Comparison of ENCODE assay signal across 16 mouse cellular contexts in the genomic region with DNA sequence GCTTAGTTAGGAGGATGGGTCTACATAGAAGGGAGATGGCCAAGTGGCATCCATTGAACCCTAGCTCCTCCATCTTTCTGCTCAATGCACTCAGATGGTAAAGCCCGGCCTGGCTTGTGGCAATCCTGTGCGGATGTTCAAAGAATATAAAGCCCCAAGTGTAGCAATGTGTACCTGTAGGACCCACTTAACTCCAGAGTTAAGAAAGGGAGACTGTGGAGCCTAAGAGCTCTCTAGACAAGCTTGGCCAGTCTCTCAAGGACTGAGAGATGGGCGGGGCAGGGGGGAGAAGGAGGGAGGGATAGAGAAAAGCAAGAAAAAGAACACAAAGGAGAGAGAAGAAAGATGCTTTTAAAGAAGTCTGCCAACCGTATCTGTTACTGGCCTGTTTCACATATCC.
"Had no signal": no experiment of that assay in that cellular context is flagged by ENCODE, and none has a peak within 500 bp of the region (broad histone marks: within the 10 kb centered on the region; RNA-seq: fewer than 3 reads in every experiment).

No protein-coding gene starts in this region.

- H3K4me1 ChIP-seq: liver, embryonic 13.5 days; liver, embryonic 15.5 days; megakaryocyte, embryonic 14.5 days had no signal

- H3K36me3 ChIP-seq: liver, embryonic 13.5 days; liver, embryonic 15.5 days; midbrain, embryonic 12.5 days; neural tube, embryonic 12.5 days; stomach, embryonic 15.5 days had no signal

- H3K9me3 ChIP-seq: liver, embryonic 13.5 days; liver, embryonic 15.5 days; neural tube, embryonic 12.5 days; stomach, embryonic 15.5 days had no signal

- ATAC-seq: liver, postnatal 0 days had no signal

- H3K27ac ChIP-seq: liver, embryonic 13.5 days; liver, embryonic 15.5 days; macrophage; midbrain, embryonic 12.5 days; neural tube, embryonic 12.5 days; stomach, embryonic 15.5 days; stomach, postnatal 0 days had no signal

- H3K9ac ChIP-seq: liver, embryonic 13.5 days; liver, embryonic 15.5 days; liver, postnatal 0 days; midbrain, embryonic 12.5 days; neural tube, embryonic 12.5 days; stomach, embryonic 15.5 days had no signal

- H3K4me2 ChIP-seq: liver, embryonic 11.5 days; liver, embryonic 13.5 days; liver, embryonic 15.5 days; midbrain, embryonic 12.5 days; neural tube, embryonic 12.5 days; stomach, embryonic 15.5 days had no signal

- H3K27me3 ChIP-seq: liver, embryonic 15.5 days; megakaryocyte, embryonic 14.5 days; neural tube, embryonic 12.5 days; stomach, embryonic 15.5 days had no signal

- H3K4me3 ChIP-seq: liver, embryonic 13.5 days; liver, embryonic 15.5 days; megakaryocyte, embryonic 14.5 days; midbrain, embryonic 12.5 days; neural tube, embryonic 12.5 days; stomach, embryonic 15.5 days had no signal

- DNase-seq: liver; liver, embryonic 13.5 days; liver, postnatal 0 days; midbrain, embryonic 14.5 days; right cerebral cortex, postnatal 14 days; thymus, adult 2 months; thymus, postnatal 25 days; thymus, postnatal 4 days had no signal
